Mouse (Mus musculus) myocyte (in vitro differentiated cells): ENCODE measurements around the gene Defb45.

Experiments used
- CEBPB ChIP-seq: IDR thresholded peaks from 2 replicates; pipeline ENCODE4 v1.6.1; 2011; ENCODE audit warnings: mild to moderate bottlenecking, moderate library complexity; ENCODE audit not compliant: poor library complexity, insufficient read depth, severe bottlenecking
- E2F4 ChIP-seq: IDR thresholded peaks from one replicate; pipeline ENCODE4 v1.6.1; 2011; ENCODE audit warnings: mild to moderate bottlenecking, control low read depth, moderate library complexity; ENCODE audit not compliant: insufficient read depth
- MAX ChIP-seq: IDR thresholded peaks from one replicate; pipeline ENCODE4 v1.6.1; 2011; ENCODE audit warnings: low read depth, mild to moderate bottlenecking, control low read depth
- MYOD1 ChIP-seq, 3 experiments: IDR thresholded peaks; one replicate each; pipeline ENCODE4 v1.6.1; 2011; ENCODE audit warnings: control low read depth in 2 of 3, low read depth in 2 of 3, mild to moderate bottlenecking in 2 of 3, moderate library complexity in 1 of 3; ENCODE audit not compliant: insufficient read length in 2 of 3, control insufficient read depth in 1 of 3
- MYOG ChIP-seq, 3 experiments: IDR thresholded peaks; one replicate each; pipeline ENCODE4 v1.6.1; 2011; ENCODE audit warnings: control low read depth in 2 of 3, low read depth in 2 of 3, mild to moderate bottlenecking in 2 of 3; ENCODE audit not compliant: insufficient read length in 2 of 3, control insufficient read depth in 1 of 3, insufficient read depth in 1 of 3
- POLR2A ChIP-seq: IDR thresholded peaks from one replicate; pipeline ENCODE4 v1.6.1; 2011; ENCODE audit warnings: low read depth, mild to moderate bottlenecking, control low read depth, moderate library complexity; ENCODE audit not compliant: insufficient read length
- POLR2AphosphoS2 ChIP-seq: IDR thresholded peaks from one replicate; pipeline ENCODE4 v1.6.1; 2011; ENCODE audit warnings: low read depth, control low read depth; ENCODE audit not compliant: insufficient read length
- SRF ChIP-seq: IDR thresholded peaks from one replicate; pipeline ENCODE4 v1.6.1; 2011; ENCODE audit warnings: low read depth; ENCODE audit not compliant: control insufficient read depth, insufficient read length
- TCF12 ChIP-seq: IDR thresholded peaks from one replicate; pipeline ENCODE4 v1.6.1; 2011; ENCODE audit warnings: mild to moderate bottlenecking, control low read depth; ENCODE audit not compliant: poor library complexity, insufficient read depth, severe bottlenecking
- TCF3 ChIP-seq: IDR thresholded peaks from one replicate; pipeline ENCODE4 v1.6.1; 2011; ENCODE audit warnings: low read depth, control low read depth; ENCODE audit not compliant: insufficient read length
- USF1 ChIP-seq: IDR thresholded peaks from one replicate; pipeline ENCODE4 v1.6.1; 2011; ENCODE audit warnings: low read depth, mild to moderate bottlenecking, control low read depth, moderate library complexity

DNA sequence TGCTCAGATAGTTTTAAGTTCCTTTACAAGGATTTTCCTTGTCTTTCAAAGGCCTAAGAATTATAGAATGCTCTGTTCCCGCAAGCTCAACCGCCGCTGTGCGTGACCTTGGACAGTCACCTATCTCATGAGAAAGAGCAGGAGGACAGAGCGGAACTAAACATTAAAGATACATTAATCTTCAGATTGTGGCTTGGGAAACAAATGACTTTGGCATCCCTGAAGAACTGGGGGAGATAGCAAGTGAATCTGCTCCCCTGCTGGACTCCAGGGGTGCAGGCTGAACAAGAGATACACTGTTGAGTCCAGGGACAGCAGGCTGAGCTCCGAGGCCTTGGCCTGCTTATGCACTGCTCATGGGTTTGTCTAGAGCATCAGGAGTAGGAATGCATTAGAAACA is 877 bp upstream of the Defb45 start:
- TF ChIP-seq SRF (no peak), POLR2A (no peak), MYOG (IDR thresholded peaks at IDR 0.05; ENCODE audit: control insufficient read depth in 1 of 3, insufficient read depth in 1 of 3, insufficient read length in 2 of 3, low read depth in 2 of 3) (no peak), USF1 (no peak), E2F4 (no peak), MYOD1 (IDR thresholded peaks at IDR 0.05; ENCODE audit: control insufficient read depth in 1 of 3, insufficient read length in 2 of 3, low read depth in 2 of 3) (no peak), TCF12 (no peak), POLR2AphosphoS2 (no peak), MAX (no peak), TCF3 (no peak), CEBPB (no peak)
